Mouse (Mus musculus): ENCODE measurements around the gene Olfr160.

The Olfr160 gene

DNA sequence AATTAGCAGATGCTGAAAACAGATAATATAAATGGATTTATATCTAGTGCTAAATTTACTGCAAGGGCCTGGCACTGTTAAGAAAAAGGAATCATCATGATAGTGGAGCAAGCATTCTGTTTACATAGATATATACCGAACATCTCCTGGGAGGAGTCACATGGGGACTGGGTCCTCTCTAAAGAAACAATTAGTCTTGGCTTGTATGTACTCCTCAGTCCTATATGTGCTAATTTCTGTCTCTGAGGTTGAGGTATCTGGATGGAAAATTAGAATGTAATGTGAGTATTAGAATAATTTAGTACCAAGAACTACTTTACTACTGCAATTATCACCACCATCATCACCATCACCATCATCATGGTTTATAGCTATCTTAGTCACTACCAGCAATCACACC lies at the start of gene Olfr160:
Olfr160 (minus strand) TSS at position 101 of the 400 bp plus-strand sequence.
- DNase-seq (ENCODE audit: low spot score): no peak

DNA sequence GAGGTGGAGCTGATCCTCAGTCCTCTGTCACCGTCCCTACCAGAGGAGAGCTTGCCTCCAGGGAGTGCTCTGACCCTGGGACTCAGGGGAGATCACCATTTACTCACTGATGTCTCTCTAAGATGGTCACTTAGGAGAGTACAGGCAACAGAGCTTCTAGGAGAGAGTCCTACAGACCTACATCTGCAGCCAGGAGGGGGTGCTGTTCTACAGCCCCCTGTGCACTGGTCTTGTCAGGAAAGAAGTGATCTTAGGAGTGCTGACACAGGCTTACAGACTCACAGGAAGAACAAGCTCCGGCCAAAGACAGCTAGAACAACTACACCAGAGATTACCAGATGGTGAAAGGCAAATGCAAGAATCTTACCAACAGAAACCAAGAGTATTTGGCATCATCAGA lies 46.5 kb upstream of the Olfr160 start:
- no peak for DNase-seq (ENCODE audit: low spot score)

DNA sequence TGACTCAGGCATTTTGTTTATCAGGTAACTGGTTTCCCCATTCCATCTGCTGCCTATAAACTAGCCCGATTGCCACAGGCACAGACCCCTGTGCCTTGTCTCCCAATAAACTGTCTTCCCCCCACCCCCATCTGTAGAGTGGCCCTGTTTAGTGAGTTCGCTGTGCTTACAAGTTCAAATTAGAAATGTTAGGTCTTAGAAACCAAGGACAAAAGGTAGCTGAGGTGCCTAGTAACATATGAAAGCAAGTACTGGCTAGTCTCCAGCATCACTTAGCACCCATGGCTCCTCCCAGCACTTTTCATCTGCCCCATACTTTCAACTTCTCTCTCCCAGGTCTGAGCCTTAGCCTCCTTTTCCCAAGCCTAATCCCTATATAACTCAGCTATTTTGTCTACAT lies 45.7 kb upstream of the Olfr160 start:
- DNase-seq (ENCODE audit: low spot score): no peak

DNA sequence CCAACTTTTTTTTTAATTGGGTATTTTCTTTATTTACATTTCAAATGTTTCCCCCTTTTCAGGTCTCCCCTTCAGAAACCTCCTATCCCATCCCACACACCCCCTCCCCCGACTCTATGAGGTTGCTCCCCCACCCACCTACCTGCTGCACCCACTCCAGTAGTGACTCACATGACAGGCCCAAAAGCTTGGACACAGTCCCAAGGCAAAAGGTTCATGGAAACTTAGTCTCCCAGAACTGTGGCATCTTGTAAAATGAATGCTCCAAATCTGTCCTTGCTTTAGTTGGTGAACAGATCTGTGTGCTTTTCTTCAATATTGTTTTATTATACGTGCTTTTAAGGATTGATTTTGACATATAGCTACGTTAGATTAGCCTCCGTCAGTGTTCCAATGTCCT lies 36.0 kb upstream of the Olfr160 start:
- DNase-seq (ENCODE audit: low spot score): no peak

DNA sequence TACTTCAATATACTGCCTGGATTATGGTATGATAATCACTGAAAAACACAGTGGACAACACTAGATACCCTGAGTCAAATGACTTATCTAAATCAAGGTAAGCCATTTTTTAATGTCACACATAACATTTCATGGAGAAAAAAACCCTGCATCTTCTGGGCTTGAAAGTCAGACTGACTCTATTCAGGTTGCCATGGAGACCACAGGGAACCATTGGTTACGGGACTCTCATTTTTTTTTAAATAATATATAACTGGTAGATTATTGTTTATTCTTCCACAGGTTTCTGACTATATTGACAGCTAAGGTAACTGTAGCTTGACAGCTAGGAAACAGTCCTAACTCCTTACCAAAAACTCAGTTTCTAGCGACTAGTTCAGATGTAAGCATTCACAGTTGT lies 35.4 kb upstream of the Olfr160 start:
- DNase-seq (ENCODE audit: low spot score): no peak

DNA sequence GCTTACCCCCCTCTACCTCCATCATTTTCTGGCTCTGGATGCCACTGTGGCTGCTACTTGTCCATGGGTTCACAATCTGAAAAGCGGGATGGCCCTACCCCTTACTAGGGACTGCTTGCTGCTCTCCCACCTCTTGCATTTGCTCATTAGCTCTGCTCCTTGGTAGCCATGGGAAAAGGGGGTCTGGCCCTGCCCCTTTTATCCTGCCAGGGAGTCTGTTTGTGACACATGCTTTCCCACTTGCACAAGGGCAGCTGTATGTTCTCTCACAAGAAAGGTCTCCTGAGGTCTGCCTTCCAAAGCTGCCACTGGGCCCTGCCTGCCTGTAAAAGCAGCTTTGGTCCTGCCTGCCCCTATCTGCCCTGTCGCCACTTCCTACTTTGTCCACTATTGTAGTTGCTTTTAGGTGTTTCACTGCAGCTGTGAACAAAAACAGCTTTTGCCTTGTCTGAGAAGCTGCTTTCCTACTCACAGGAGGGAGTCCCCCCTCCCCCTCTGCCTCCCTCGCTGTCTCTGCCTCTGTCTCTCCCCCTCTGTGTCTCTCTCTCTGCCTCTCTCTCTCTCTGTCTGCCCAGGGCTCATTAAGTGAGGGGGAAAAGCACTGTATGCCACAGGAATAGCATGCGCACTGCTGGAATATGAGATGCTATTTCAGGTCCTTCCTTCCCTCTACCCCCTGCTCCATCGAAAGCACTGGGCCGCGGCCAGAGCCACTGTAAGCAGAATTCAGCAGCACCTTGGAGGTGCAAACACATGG lies 34.4 kb upstream of the Olfr160 start:
- no peak for DNase-seq (ENCODE audit: low spot score)

DNA sequence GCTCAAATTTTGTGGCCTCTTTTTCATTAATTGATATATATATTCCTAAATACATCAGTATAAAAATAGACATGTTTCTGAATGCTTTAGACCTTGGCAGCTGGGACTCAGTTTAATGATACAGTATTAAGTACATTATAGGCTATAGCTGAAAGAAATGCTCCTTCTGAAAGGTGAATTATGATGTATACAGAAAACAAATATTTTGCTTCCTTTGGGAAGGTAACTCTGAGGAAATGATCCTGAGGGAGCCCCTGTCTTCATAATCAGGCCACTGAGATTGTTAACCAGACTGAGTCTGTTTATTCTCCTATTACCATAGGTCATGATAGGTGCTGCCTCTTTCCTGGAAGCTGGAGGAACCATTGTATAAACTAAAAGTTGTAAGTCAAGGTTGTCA lies 28.8 kb upstream of the Olfr160 start, which contains the start of gene Olfr874:
Olfr874 (plus strand) TSS at position 301 of the 400 bp plus-strand sequence.
- DNase-seq (ENCODE audit: low spot score): no peak

DNA sequence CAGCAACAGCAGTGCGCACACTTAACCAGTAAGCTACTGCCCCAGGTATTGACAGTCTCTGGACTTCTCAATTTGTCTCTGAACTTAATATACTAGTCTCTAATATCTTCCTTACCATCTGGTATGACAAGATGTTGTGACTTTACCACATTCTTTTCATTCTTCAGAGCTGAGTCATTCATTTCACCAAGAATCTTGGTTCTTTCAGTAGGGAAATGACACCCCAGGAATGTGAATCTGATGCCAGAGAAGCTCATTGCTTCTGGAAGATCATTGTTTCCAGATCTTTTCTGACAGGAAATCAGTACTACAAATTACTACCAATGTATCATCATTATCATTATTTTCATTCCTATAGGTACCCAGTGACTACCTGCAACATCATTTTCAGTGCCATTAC lies 18.3 kb upstream of the Olfr160 start:
- DNase-seq (ENCODE audit: low spot score): no peak

DNA sequence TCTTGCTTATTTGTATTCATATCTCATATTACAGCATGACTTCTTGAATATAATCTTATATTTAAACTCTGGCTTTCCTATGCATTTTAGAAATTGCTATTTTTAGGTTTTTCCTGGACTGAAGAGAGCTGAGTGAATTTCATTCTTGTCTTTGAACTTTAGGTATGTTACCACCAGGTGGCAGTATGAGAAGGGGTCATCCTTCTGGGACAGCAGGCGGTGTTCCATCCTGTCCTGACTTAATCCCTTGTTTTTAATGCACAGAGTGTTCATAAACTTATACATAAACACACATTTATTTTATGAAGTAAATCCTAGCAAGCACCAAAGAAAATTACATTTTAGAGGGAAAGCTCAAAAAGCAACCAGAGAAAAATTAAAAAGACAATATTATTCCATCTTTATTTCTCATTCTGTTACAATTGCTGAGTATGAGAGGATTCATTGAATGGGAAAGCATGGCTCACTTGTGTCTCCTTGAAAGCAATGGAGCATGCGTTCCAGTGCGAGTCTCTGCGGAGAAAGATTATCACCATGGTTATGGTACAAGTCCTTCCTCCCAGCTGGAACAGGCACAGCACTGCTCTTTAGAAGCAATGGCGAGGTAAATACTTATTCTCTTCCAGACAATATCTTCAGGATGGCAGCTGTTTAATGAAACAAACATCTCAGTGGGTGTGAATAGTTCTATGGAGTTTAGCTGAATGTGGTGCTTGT lies 25.9 kb downstream of the Olfr160 start:
- no peak for DNase-seq (ENCODE audit: low spot score)

DNA sequence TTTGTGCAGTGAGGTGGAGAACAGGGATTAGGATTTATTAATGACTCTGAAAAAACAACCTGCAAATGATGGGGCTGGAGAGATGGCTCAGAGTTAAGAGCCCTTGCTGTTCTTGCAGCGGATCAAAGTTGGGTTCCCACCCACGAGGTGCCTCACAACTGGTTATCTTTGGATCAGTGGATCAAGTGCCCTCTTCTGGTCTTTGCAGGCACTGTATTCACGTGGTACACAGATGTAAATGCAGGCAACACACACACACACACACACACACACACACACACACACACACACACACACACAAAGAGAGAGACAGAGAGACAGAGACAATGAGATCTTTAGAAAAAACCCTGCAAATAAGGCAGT lies 28.1 kb downstream of the Olfr160 start:
- no peak for DNase-seq (ENCODE audit: low spot score)

DNA sequence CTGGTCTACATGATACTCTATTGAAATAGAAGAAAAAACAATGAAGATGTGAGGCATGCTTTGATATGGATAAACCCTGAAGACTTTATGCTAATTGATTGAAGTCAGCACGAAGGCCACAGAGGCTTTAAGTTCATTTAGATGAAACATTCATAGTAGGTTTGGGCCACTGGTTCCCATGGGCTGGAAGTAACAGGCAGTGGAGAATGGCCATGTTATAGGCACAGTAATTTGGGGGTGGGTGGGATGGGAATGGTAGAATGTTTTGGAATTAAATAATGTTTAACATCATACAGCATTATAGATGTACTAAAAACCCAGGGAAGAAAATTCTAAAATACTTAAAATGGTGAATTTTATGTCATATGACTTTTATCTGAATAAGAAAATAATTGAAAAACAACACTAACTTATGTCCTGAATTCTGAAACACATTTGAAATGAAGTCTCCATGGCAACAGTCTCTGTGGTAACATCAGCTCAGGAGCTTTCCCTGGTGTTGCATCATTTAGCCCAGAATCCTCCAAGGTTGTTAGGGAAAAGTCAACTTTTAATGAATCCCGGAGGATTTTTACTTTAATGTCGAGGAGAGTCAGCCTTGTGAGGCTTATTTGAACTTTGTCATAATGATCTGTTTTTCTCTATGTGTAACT lies 28.6 kb downstream of the Olfr160 start:
- DNase-seq (ENCODE audit: low spot score): no peak

DNA sequence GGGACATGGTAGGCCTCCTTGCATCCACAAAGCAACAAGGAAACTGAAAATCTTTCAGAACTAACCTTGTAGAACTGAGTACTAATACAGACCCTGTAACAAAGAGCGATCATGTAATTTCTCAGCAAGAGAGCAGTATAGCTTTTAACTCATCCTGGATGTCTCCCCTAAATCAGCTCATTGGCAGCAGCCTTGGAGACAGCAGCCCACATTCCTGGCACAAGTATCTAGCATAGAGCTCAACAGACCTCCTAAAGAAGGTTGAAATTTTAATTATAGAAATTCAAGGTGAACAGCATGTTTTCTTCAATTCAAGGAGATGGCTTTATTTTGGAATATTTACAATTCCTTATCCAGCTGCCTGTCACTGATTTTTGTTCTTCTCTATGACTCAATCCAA lies 34.9 kb downstream of the Olfr160 start:
- no peak for DNase-seq (ENCODE audit: low spot score)

DNA sequence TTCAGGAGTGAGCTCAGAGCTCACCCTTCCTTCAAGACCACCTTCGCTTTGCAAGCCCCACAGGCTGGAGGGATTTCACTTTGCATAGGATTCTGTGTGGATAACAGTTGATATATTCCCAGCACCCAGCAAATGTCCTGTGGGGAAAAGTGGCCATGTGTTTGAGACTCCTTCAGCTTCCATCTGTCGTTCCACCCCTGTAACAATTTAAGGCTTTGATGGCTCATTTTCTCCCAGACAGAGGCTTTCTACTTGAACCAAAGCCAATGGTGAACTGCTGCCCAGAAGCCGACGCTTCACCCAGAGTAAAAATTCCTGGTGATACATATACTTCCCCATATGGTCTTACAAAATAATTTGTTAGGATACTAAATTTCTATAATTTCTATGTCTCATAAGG lies 40.8 kb downstream of the Olfr160 start:
- DNase-seq (ENCODE audit: low spot score): no peak

DNA sequence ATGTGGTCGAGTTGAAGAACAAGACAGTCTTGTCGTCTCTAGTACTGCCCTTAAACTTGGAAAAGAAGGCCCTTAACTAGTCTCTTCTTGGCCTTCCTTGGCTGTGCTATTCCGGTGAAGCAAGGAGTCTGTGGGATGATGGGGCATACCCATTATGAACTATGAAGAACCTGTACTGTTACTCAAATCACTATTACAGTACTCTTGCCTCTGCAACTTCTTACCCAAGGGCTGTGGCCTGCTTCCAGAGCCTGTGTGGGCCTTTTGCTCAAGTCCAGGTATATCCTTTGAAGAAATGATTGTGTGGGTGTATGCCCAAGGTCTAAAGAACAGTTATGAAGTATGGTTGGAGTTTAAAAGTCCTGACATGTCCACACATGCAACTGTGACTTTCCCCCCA lies 45.8 kb downstream of the Olfr160 start:
- DNase-seq (ENCODE audit: low spot score): no peak

DNA sequence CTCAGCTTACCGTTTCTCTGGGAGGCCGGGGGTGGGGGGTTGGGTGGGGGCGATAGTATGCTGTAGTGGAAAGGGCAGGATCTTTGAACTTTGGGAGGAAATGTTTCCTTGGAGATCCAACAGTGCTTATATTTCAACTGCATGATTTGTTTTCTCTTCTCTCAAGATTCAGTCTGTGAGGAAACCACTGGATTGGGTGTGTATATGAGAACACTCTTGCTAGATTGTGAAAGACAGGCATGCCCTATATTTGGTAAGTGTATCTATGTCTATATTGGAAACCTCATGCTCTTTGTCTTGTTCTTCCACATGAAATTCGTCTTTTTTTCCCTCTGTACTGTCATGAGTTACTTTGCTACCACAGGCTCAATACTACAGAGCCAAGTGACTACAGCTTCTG lies 46.4 kb downstream of the Olfr160 start:
- no peak for DNase-seq (ENCODE audit: low spot score)

DNA sequence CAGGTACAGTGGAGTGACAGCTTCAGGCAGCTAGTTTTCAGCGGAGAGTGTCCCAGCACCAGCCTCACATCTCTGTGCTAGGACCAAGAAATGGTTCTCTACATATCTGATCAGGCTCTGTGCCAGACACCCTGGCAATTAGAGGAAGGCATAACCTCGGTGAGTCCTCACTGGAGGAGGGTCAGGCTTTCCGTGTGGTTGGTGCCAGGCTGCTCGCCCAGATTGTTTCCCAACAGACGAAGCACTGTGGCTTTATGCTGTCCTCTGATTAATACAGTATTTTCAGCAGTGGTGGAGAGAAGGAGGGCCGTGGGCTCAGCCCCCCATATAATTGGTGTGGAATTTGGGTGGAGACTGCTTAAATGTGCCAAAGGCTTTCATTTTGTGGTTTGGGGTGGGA lies 46.9 kb downstream of the Olfr160 start, which contains the start of gene Panx3:
Panx3 (minus strand) TSS at position 121 of the 400 bp plus-strand sequence.
- DNase-seq (ENCODE audit: low spot score): no peak

DNA sequence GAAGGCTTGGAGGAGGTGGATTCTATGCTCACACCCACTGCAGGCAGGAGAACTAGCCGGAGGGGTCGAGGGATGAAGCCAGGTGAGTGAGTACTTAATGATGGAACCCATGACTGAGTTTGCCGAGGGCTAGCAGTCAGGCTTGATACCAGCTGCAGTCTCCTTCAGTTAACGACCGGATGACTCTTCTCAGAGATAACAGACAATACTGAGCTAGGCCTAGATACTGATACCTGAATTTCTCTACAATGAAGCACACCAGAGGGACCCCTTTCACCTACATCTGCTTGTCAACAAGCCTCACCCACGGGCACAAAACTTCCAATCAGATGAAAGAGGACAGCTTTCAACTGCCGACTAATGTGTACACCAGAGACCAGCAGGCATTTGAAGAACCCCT lies 50.0 kb downstream of the Olfr160 start:
- no peak for DNase-seq (ENCODE audit: low spot score)

DNA sequence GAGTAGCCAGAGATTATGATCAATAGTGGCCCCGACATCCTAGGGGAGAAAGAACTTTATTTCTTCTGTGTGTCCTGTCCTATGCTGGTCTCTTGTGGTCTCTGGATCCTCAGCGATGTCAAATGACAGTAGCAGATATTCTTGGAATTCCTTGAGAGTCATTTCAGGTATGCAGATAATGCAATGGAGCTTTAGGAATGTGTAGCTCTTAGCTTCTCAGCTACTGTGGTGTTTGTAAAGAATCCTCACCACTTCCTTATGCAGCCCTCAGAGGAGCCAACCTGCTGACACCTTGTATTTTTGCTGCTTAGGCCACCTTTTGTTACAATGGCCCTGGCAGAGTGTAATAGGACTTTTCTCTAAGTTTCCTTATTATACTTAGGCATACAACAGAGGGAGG lies 51.4 kb downstream of the Olfr160 start:
- no peak for DNase-seq (ENCODE audit: low spot score)

DNA sequence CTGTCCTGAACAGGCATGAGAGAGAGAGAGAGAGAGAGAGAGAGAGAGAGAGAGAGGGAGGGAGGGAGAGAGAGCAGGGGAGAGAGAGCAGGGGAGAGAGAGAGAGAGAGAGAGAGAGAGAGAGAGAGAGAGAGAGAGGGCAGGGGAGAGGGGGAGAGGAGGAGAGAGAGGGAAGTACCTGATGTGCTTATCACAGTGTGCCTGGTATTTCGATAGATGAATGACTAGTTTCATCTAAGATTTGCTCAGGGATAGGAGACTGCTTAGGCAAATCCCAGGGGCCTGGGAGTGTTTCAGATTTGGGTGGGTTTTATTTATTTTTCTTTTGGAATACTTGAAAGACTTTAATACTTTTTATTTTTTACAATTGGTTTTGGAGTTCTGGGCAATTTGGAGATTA lies 52.8 kb downstream of the Olfr160 start:
- no peak for DNase-seq (ENCODE audit: low spot score)

DNA sequence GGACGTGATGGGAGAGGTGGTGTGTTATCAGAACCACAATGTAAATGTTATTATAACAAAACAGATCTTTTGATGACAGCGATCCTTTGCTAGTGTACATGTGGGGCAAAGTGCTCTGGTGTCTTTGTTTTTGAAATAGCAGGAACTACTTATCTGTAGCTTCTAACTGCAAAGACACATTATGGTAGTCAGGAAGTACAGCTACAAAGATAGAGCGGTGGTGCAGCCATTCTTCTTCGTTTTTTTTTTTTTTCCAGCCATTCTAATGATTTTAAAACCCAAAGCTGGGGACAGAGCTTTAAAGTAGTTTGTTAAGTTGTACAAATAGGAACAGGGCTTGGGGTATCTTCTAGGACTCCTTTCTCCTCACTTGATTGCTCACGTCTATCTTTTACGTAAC lies 56.6 kb downstream of the Olfr160 start:
- no peak for DNase-seq (ENCODE audit: low spot score)

Measured in T-cell, adult 2 months (primary cell).